Mouse (Mus musculus): ENCODE data around the gene Glyatl3. TPM values are rescaled to one million over a fixed set of nuclear protein-coding genes. Genes with fewer than 3 reads are reported as not detected.
A peak's percentile ranks its signal among the peaks of the same experiment; 100 is the strongest.

Glyatl3 gene
- not detected for total RNA-seq (2021)
- long read RNA-seq, experiment 1 = 0 reads
- long read RNA-seq, experiment 2 = 0 reads

- intact Hi-C loops (cut with DNase I) = no loop called here
Observed at GRCm38 (mm10) chr17:40914250-40914649, at the start of gene Glyatl3. TSS of gene Glyatl3 (minus strand) at chr17:40914350.

GRCm38 (mm10) chr17:40948518-40948917 lies 34.4 kb upstream of the Glyatl3 start:
- no peak for DNase-seq (ENCODE audit: low spot score in 2 of 2)
- intact Hi-C loops (cut with DNase I) = no loop called here

More at GRCm38 (mm10) chr17:40914250-40914649, at the start of gene Glyatl3:
- DNase-seq (ENCODE audit: low spot score in 2 of 2) = no peak

- peak; percentile 99 to 100 for DNase-seq (ENCODE audit: low spot score in 2 of 2)
- intact Hi-C loops (cut with DNase I) = no loop called here
Observed at GRCm38 (mm10) chr17:40934420-40935231, 20.5 kb upstream of the Glyatl3 start, which contains the start of the genes Mut and Cenpq. TSS of gene Mut (plus strand) at chr17:40934685. TSS of gene Cenpq (minus strand) at chr17:40935047.

GRCm38 (mm10) chr17:40933985-40934384 lies 19.8 kb upstream of the Glyatl3 start:
- intact Hi-C loops (cut with DNase I) = no loop called here
- no peak for DNase-seq (ENCODE audit: low spot score in 2 of 2)

GRCm38 (mm10) chr17:40915499-40915898 lies 1.3 kb upstream of the Glyatl3 start:
- DNase-seq (ENCODE audit: low spot score in 2 of 2) = no peak
- intact Hi-C loops (cut with DNase I) = no loop called here

GRCm38 (mm10) chr17:40904721-40905154 lies 9.4 kb downstream of the Glyatl3 start:
- DNase-seq (ENCODE audit: low spot score in 2 of 2) = no peak
- intact Hi-C loops (cut with DNase I) = no loop called here

GRCm38 (mm10) chr17:40904056-40904597 lies 10.0 kb downstream of the Glyatl3 start:
- intact Hi-C loops (cut with DNase I) = no loop called here
- DNase-seq (ENCODE audit: low spot score in 2 of 2) = no peak

- DNase-seq (ENCODE audit: low spot score in 2 of 2) = no peak
- intact Hi-C loops (cut with DNase I) = no loop called here
Observed at GRCm38 (mm10) chr17:40903345-40903744, 10.8 kb downstream of the Glyatl3 start.

- intact Hi-C loops (cut with DNase I) = loop anchor here (5.0 kb wide), 1 partner anchor 738 kb away; no protein-coding TSS in a partner anchor
- DNase-seq (ENCODE audit: low spot score in 2 of 2) = no peak
Observed at GRCm38 (mm10) chr17:40899783-40900363, 14.3 kb downstream of the Glyatl3 start.

GRCm38 (mm10) chr17:40896863-40897262 lies 17.3 kb downstream of the Glyatl3 start:
- intact Hi-C loops (cut with DNase I) = loop anchor here (5.0 kb wide), 1 partner anchor 735 kb away; no protein-coding TSS in a partner anchor
- DNase-seq (ENCODE audit: low spot score in 2 of 2) = peak in 1 of 2 experiments; percentile 38

- intact Hi-C loops (cut with DNase I) = no loop called here
- no peak for DNase-seq (ENCODE audit: low spot score in 2 of 2)
Observed at GRCm38 (mm10) chr17:40887849-40888536, 26.2 kb downstream of the Glyatl3 start.

- no peak for DNase-seq (ENCODE audit: low spot score in 2 of 2)
- intact Hi-C loops (cut with DNase I) = no loop called here
Observed at GRCm38 (mm10) chr17:40885155-40885554, 29.0 kb downstream of the Glyatl3 start.

- DNase-seq (ENCODE audit: low spot score in 2 of 2) = no peak
- intact Hi-C loops (cut with DNase I) = no loop called here
Observed at GRCm38 (mm10) chr17:40882172-40882571, 32.0 kb downstream of the Glyatl3 start.

GRCm38 (mm10) chr17:40879924-40880691 lies 34.0 kb downstream of the Glyatl3 start, which contains the start of gene 9130008F23Rik:
TSS of gene 9130008F23Rik (minus strand) at chr17:40880559.
- intact Hi-C loops (cut with DNase I) = no loop called here
- DNase-seq (ENCODE audit: low spot score in 2 of 2) = peak in 1 of 2 experiments; percentile 6

GRCm38 (mm10) chr17:40879528-40879923 lies 34.6 kb downstream of the Glyatl3 start:
- intact Hi-C loops (cut with DNase I) = no loop called here
- no peak for DNase-seq (ENCODE audit: low spot score in 2 of 2)

GRCm38 (mm10) chr17:40877741-40878140 lies 36.4 kb downstream of the Glyatl3 start:
- intact Hi-C loops (cut with DNase I) = no loop called here
- DNase-seq (ENCODE audit: low spot score in 2 of 2) = no peak

GRCm38 (mm10) chr17:40875568-40875967 lies 38.6 kb downstream of the Glyatl3 start:
- intact Hi-C loops (cut with DNase I) = no loop called here
- no peak for DNase-seq (ENCODE audit: low spot score in 2 of 2)

- intact Hi-C loops (cut with DNase I) = no loop called here
- DNase-seq (ENCODE audit: low spot score in 2 of 2) = no peak
Observed at GRCm38 (mm10) chr17:40874701-40875100, 39.4 kb downstream of the Glyatl3 start.

GRCm38 (mm10) chr17:40873582-40874011 lies 40.6 kb downstream of the Glyatl3 start:
- intact Hi-C loops (cut with DNase I) = no loop called here
- no peak for DNase-seq (ENCODE audit: low spot score in 2 of 2)
